Mouse (Mus musculus): ENCODE data around the gene Fbxw17. TPM values are rescaled to one million over a fixed set of nuclear protein-coding genes. Genes with fewer than 3 reads are reported as not detected.

The Fbxw17 gene
- total RNA-seq, 2 experiments from 2014 or later, result 24.8 to 25.5 TPM

Other genes starting within 250 kb of the Fbxw17 start
- not detected for gene Gm906, start 167.6 kb upstream of the Fbxw17 start, total RNA-seq (2021)
- not detected for gene Gm47429, start 26.0 kb downstream of the Fbxw17 start, total RNA-seq (2021)
- not detected for gene Nutm2, start 49.4 kb downstream of the Fbxw17 start, total RNA-seq (2021)
- gene Gm904, start 225.4 kb downstream of the Fbxw17 start, total RNA-seq (2021), result not detected